In genomic region chr7:72442001-72442400, GRCm38 (mm10) we compare ENCODE assay signal across 11 mouse cellular contexts.
DNase-seq lines count a peak whose midpoint lies in the region; ATAC-seq lines count a peak whose summit lies in the region.
"Had no signal": no experiment of that assay in that cellular context is flagged by ENCODE, and none has a peak within 500 bp of the region (broad histone marks: within the 10 kb centered on the region; RNA-seq: fewer than 3 reads in every experiment).

No protein-coding gene starts in this region.

- peak; percentile 24 for DNase-seq in adrenal gland, adult 2 months
- no peak for DNase-seq in adrenal gland, postnatal 25 days
- DNase-seq in left cerebral cortex, postnatal 4 days: peak; percentile 58
- no peak for DNase-seq in left cerebral cortex, adult 9 months (ENCODE audit: low spot score in 2 of 2)
- peak; percentile 42 for DNase-seq in heart, postnatal 4 days
- no peak for DNase-seq in left cerebral cortex, adult 18-20 months (ENCODE audit: low spot score in 2 of 2)
- DNase-seq in right cerebral cortex, adult 2 months (ENCODE audit: low spot score in 2 of 2): no peak

- no peaks in the 10 kb centered on the region for H3K9me3 ChIP-seq in embryonic facial prominence, embryonic 15.5 days (replicated peaks)
- H3K9me3 ChIP-seq: limb, embryonic 12.5 days had no signal

- peak; percentile 11; the same call in 1 of the 2 replicates for ATAC-seq in embryonic facial prominence, embryonic 15.5 days (ENCODE audit: insufficient number of reproducible peaks, low FRiP score, low TSS enrichment, low read depth)
- ATAC-seq: forebrain, embryonic 16.5 days had no signal

- H3K4me3 ChIP-seq in embryonic facial prominence, embryonic 15.5 days (replicated peaks): no peak overlapping the region
- H3K4me3 ChIP-seq: limb, embryonic 12.5 days; megakaryocyte, embryonic 14.5 days had no signal

- H3K27me3 ChIP-seq in embryonic facial prominence, embryonic 15.5 days: no peaks in the 10 kb centered on the region
- H3K27me3 ChIP-seq: limb, embryonic 12.5 days; megakaryocyte, embryonic 14.5 days had no signal

- peaks cover 5% of the 10 kb centered on the region; the same call in 1 of the 2 replicates for H3K4me1 ChIP-seq in embryonic facial prominence, embryonic 15.5 days
- H3K4me1 ChIP-seq: limb, embryonic 12.5 days; megakaryocyte, embryonic 14.5 days had no signal

- H3K36me3 ChIP-seq in embryonic facial prominence, embryonic 15.5 days: no peaks in the 10 kb centered on the region
- H3K36me3 ChIP-seq: limb, embryonic 12.5 days had no signal

- H3K4me2 ChIP-seq in embryonic facial prominence, embryonic 15.5 days (replicated peaks): no peak overlapping the region
- H3K4me2 ChIP-seq: limb, embryonic 12.5 days had no signal

- WGBS in embryonic facial prominence, embryonic 15.5 days: 52% methylated on average over 5 of the region's 5 CpGs

- intact Hi-C loops in left cerebral cortex, postnatal 4 days (cut with DNase I): no loop called here

- H3K27ac ChIP-seq in embryonic facial prominence, embryonic 15.5 days (replicated peaks): no peak overlapping the region
- H3K27ac ChIP-seq: limb, embryonic 12.5 days had no signal

- H3K9ac ChIP-seq in embryonic facial prominence, embryonic 15.5 days: no peak overlapping the region
- H3K9ac ChIP-seq: limb, embryonic 12.5 days had no signal

Comparison
In these comparisons a context has a peak if more than half of its experiments do, and no peak if none do; other contexts are left out.
1. DNase-seq: peak in adrenal gland, adult 2 months (single experiment), left cerebral cortex, postnatal 4 days (single experiment) and heart, postnatal 4 days (single experiment); none in adrenal gland, postnatal 25 days (single experiment), left cerebral cortex, adult 9 months (0 of 2), left cerebral cortex, adult 18-20 months (0 of 2) and right cerebral cortex, adult 2 months (0 of 2).